Mouse (Mus musculus) midbrain, postnatal 0 days (tissue): Measurements from ENCODE around the gene Gm12216. TPM values are rescaled to one million over a fixed set of nuclear protein-coding genes. Genes with fewer than 3 reads are reported as not detected.

Source experiments
- ATAC-seq: fragments of 200-750 bp; cut with Nextera tagmentation; 2 replicates; pipeline ENCODE4 v1.8.0; 2017; ENCODE audit warnings: moderate number of reproducible peaks, mild to moderate bottlenecking, moderate TSS enrichment, moderate library complexity; ENCODE audit not compliant: low FRiP score
- DNase-seq: peaks from one replicate; pipeline ENCODE4 v3.0.0-alpha.2; 2015; ENCODE audit warnings: low spot score
- H3K27ac ChIP-seq: fragments of 300-500 bp; sonication (generic); 2 replicates; pipeline ENCODE4 v1.5.1; 2014; ENCODE audit warnings: low read depth, mild to moderate bottlenecking, low read length, mixed read lengths
- H3K27me3 ChIP-seq: fragments of 300-500 bp; sonication (generic); 2 replicates; pipeline ENCODE4 v1.6.1; 2014; ENCODE audit warnings: low read length, control low read depth, mixed read lengths; ENCODE audit not compliant: insufficient read depth
- H3K36me3 ChIP-seq: fragments of 300-500 bp; sonication (generic); 2 replicates; pipeline ENCODE4 v1.6.1; 2014; ENCODE audit warnings: low read length, control low read depth, mixed read lengths; ENCODE audit not compliant: insufficient read depth
- H3K4me1 ChIP-seq: fragments of 300-500 bp; sonication (generic); 2 replicates; pipeline ENCODE4 v1.6.1; 2014; ENCODE audit warnings: mild to moderate bottlenecking, control low read depth, antibody characterized with exemption, low read length, mixed read lengths; ENCODE audit not compliant: insufficient read depth
- H3K4me2 ChIP-seq: fragments of 300-500 bp; sonication (generic); 2 replicates; pipeline ENCODE4 v1.6.1; 2014; ENCODE audit warnings: low read depth, mild to moderate bottlenecking, low read length, mixed read lengths; ENCODE audit not compliant: poor library complexity, severe bottlenecking
- H3K4me3 ChIP-seq: fragments of 300-500 bp; sonication (generic); 2 replicates; pipeline ENCODE4 v1.5.1; 2014; ENCODE audit warnings: low read depth, mild to moderate bottlenecking, low read length, moderate library complexity
- H3K9ac ChIP-seq: fragments of 300-500 bp; sonication (generic); replicated peaks from 2 replicates; pipeline ENCODE4 v1.6.1; 2014; ENCODE audit warnings: mild to moderate bottlenecking, low read length, moderate library complexity, mixed read lengths; ENCODE audit not compliant: poor library complexity, severe bottlenecking
- H3K9me3 ChIP-seq: fragments of 300-500 bp; sonication (generic); 2 replicates; pipeline ENCODE4 v1.6.1; 2016; ENCODE audit warnings: low read length, control low read depth
- CTCF ChIP-seq: IDR thresholded peaks from 2 replicates; pipeline ENCODE4 v1.5.1; 2016; ENCODE audit warnings: antibody characterized with exemption, mild to moderate bottlenecking
- WGBS: fragments of 180-500 bp; shearing (Covaris S2); extraction: QIAGEN DNeasy Blood & Tissue Kit; methylation state at CpG from one replicate; pipeline ENCODE4 v1.1.7; 2014; 5-methylcytosine and 5-hydroxymethylcytosine counted together
- polyA plus RNA-seq: library from polyadenylated mRNA; unstranded; fragments of >200 nt; fragmentation: Nextera tagmentation; extraction: Ambion mirVana; gene quantifications from 2 replicates; pipeline ENCODE4 v1.2.1, GENCODE M21; 2015
- total RNA-seq: library from RNA; depleted of rRNA; stranded (reverse); fragments of >200 nt; gene quantifications from 2 replicates; pipeline ENCODE4 v1.2.3, GENCODE M21; 2014

The Gm12216 gene
- total and polyA plus RNA-seq, 2 experiments from 2014 or later, result 0.65 TPM; not detected in 1

DNA sequence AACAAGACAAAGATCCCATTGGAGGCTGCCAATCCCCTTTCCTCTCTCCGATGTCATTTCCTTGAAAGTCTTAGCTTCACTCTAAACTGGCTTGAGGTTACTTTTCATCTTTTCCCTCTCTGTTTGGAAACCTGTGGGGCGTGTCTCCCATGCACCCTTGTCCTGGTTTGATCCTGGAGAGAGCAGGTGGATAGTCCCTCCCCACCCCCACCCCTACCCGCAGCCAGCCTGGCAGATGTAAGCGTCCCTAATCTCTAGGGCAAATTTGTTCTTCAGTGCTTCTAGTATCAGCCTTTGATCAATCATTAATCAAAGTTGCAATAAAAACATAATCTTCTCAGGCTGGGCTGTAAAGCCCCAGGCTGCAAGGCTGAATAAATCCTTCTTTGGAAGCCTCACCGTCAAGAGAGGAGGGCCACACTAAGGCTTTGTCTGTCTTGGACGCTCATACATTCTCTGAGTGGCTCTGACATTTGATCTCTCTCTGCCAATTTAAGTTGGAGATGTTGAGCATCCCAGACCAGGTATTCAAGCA is 61.6 kb downstream of the Gm12216 start:
- Histone ChIP-seq H3K9ac (no peak overlapping the region), H3K27ac (no peak overlapping the region), H3K4me3 (no peak overlapping the region), H3K36me3 (no peaks in the 10 kb centered on the region), H3K9me3 (no peaks in the 10 kb centered on the region), H3K4me2 (no peak overlapping the region), H3K27me3 (no peaks in the 10 kb centered on the region), H3K4me1 (peaks cover 7% of the 10 kb centered on the region; the same call in 1 of the 2 replicates)
- WGBS, result 27% methylated on average over 6 of the region's 6 CpGs
- DNase-seq (no peak), ATAC-seq (no peak)
- TF ChIP-seq CTCF, result no peak

DNA sequence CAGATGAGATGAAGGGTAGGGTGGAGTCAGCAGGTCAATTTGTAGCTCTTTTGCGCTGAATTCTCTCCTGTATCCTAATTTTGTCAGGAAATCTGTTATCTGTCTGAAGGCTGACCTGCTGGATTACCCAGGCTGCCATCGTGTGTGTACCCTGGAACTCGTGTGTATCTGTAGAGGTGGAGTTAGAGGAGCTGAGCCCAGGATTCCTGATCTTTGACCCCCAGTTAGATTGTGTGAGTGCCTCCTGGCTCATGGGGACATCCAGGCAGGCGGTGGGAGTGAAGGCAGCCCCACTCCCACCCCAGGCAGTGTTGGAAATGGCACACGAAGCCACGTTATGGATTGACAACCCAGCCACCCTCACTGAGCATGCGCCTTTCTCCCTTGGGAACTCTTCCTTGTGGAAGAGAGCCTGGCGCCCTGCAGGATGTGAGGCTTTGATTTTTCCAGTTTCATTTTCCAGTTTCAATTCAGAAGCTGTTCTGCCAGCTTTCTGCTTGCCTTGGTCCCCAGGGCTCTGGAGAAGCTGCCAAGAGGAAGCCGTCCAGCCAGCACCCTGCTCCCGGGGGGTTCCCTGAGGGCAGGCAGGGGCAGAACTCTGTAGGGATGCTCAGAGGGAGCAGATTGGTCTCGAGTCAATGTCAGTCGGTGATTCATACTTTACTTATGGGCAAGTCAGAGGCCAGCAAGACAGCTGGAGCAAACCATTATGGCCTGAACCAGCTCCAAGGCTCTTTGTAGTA is 62.5 kb downstream of the Gm12216 start:
- Histone ChIP-seq H3K9ac (no peak overlapping the region), H3K4me1 (peaks cover 7% of the 10 kb centered on the region; the same call in 1 of the 2 replicates), H3K4me2 (no peak overlapping the region; the same call in 1 of the 2 replicates), H3K36me3 (no peaks in the 10 kb centered on the region), H3K27me3 (no peaks in the 10 kb centered on the region), H3K27ac (0 out of 2 replicates have a peak overlapping the region, but pooled peaks have one; percentile 12), H3K9me3 (no peaks in the 10 kb centered on the region), H3K4me3 (no peak overlapping the region)
- ATAC-seq, result no peak
- TF ChIP-seq CTCF, result no peak
- DNase-seq, result peak; percentile 18
- 52% methylated on average over 12 of the region's 12 CpGs for WGBS

DNA sequence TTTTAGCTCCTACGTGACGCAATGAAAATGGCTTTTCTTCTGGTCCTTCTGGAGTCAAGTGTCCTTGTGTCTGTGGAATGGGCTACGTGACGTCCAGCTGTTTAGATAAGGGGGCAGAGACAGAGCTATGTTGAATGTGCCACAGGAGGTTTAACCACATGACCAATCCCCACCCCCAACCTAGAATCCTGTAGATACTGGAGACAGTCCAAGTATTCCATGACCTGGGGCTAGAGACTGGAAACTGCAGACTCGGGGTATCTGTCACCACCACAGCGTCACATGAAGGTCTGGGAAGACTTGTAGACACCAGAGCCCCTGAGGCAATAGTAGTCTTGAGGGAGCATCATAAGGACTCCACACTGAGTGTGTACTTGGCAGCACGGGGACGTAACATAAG is 63.2 kb downstream of the Gm12216 start:
- no peak overlapping the region for H3K4me2 ChIP-seq
- H3K9ac ChIP-seq, result no peak overlapping the region
- no peak for TF ChIP-seq CTCF
- 72% methylated on average over 8 of the region's 8 CpGs for WGBS
- ATAC-seq (no peak), DNase-seq (no peak)
- H3K27me3 ChIP-seq, result no peaks in the 10 kb centered on the region
- H3K4me1 ChIP-seq, result peaks cover 7% of the 10 kb centered on the region; the same call in 1 of the 2 replicates
- no peaks in the 10 kb centered on the region for H3K36me3 ChIP-seq
- H3K27ac ChIP-seq, result no peak overlapping the region
- H3K4me3 ChIP-seq, result no peak overlapping the region
- no peaks in the 10 kb centered on the region for H3K9me3 ChIP-seq

DNA sequence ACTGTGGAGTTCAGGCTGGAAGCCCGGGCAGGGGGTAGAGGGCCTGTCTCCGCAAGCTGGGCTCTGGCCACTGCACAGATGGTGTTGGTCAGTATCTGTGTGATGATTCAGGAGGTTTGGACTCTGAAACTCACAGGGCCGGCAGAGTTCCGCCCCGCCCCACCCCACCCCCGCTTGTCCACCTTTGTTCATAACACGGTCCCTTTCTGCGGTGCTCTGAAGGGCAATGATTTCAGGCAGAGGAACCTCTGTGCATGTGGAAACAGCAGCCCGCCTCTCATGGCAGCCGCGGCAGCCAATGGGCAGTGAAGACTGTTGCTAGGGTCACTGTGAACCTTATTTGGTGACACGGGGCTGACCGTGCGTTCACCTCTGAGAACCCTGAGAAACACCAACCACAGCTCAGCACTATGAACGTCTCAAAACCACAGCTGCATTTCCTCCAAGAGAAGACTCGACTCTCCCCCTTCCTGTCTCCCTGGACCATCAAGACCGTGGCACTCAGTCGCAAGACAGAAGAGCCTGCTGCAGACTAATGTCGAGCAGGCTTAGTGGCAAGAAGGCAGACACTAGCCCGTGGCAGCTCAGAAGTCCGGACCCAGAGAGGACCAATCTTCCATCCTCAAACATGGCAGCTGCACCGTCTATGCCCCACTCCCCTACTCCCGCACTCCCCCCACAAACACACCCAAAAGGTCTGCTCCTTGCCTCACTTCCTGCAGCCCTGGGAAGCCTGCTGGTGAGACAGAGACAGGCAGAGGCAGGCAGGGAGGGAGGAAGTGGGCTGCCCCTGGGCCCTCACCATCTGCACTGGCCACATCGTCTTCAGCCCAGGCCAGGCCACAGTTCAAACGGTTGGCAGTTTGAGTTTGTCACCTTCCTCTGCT is 64.1 kb downstream of the Gm12216 start:
- no peaks in the 10 kb centered on the region for H3K27me3 ChIP-seq
- H3K36me3 ChIP-seq, result no peaks in the 10 kb centered on the region
- no peak overlapping the region for H3K4me3 ChIP-seq
- no peak overlapping the region for H3K4me2 ChIP-seq
- WGBS, result 74% methylated on average over 24 of the region's 25 CpGs
- ATAC-seq, result no peak
- peaks cover 7% of the 10 kb centered on the region; the same call in 1 of the 2 replicates for H3K4me1 ChIP-seq
- no peaks in the 10 kb centered on the region for H3K9me3 ChIP-seq
- no peak overlapping the region for H3K27ac ChIP-seq
- no peak for TF ChIP-seq CTCF
- no peak for DNase-seq
- no peak overlapping the region for H3K9ac ChIP-seq

DNA sequence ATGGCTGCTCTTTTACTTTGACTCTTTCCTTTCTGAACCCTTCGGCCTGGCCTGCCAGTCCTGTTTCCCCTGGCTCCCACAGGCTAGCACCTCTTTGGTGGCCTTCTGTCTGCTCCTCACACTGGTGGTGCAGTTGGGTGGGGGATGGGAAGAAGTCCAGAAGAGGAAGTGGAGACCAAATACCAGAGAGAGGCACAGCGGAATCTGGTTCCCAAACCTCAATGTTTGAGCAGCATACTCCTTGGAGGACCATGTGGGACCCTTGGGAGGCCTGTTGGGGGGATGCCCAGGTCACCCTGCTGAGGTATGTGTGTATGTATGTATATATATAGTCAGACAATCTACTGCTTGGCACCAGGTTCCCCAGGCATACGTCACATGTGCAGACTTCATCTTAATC is 65.0 kb downstream of the Gm12216 start:
- Histone ChIP-seq H3K4me3 (no peak overlapping the region), H3K27me3 (no peaks in the 10 kb centered on the region), H3K9me3 (no peaks in the 10 kb centered on the region), H3K36me3 (no peaks in the 10 kb centered on the region), H3K4me2 (no peak overlapping the region), H3K4me1 (peaks cover 7% of the 10 kb centered on the region; the same call in 1 of the 2 replicates), H3K9ac (no peak overlapping the region), H3K27ac (no peak overlapping the region)
- no peak for ATAC-seq
- no peak for TF ChIP-seq CTCF
- 86% methylated on average over 3 of the region's 3 CpGs for WGBS
- no peak for DNase-seq
